Mouse (Mus musculus) G1E (cell line): ENCODE results near the gene Dock8.

ENCODE experiments used
- CTCF ChIP-seq: IDR thresholded peaks from 2 replicates; pipeline ENCODE4 v1.5.1; 2012; ENCODE audit warnings: low read depth, low read length, inconsistent platforms, mixed read lengths
- GATA1 ChIP-seq: IDR thresholded peaks from 2 replicates; pipeline ENCODE4 v1.6.1; 2012; ENCODE audit warnings: borderline replicate concordance, low read length, inconsistent platforms, mixed read lengths
- POLR2AphosphoS5 ChIP-seq: IDR thresholded peaks from 2 replicates; pipeline ENCODE4 v1.6.1; 2012; ENCODE audit warnings: low read depth, low read length, inconsistent platforms; ENCODE audit not compliant: insufficient replicate concordance
- TAL1 ChIP-seq: conservative IDR thresholded peaks from 2 replicates; pipeline ENCODE4 v1.6.1; 2012; ENCODE audit warnings: low read depth, low read length, inconsistent platforms, mixed read lengths

- no peak for TF ChIP-seq POLR2AphosphoS5
- no peak for TF ChIP-seq CTCF
- no peak for TF ChIP-seq GATA1
- no peak for TF ChIP-seq TAL1
These were observed 28.0 kb upstream of the Dock8 start for GRCm38 (mm10) chr19:24971307-24971706.
